Mouse (Mus musculus) macrophage (primary cell): ENCODE data around the gene Syne1. TPM values are rescaled to one million over a fixed set of nuclear protein-coding genes. Genes with fewer than 3 reads are reported as not detected.

ENCODE experiments used
- H3K27ac ChIP-seq: fragments of 350-480 bp; formaldehyde crosslinking; 2 replicates; pipeline ENCODE4 v1.9.0; 2021
- H3K36me3 ChIP-seq: fragments of 350-480 bp; formaldehyde crosslinking; 2 replicates; pipeline ENCODE4 v1.9.0; 2021; ENCODE audit errors: inconsistent target
- H3K4me3 ChIP-seq: fragments of 350-480 bp; formaldehyde crosslinking; 2 replicates; pipeline ENCODE4 v1.9.0; 2021; ENCODE audit errors: inconsistent target
- H3K79me2 ChIP-seq: fragments of 350-480 bp; formaldehyde crosslinking; 2 replicates; pipeline ENCODE4 v1.9.0; 2021; ENCODE audit errors: inconsistent target
- WGBS: methylation state at CpG from one replicate; pipeline ENCODE4 v1.1.7; 2026; ENCODE audit warnings: inconsistent platforms; ENCODE audit not compliant: missing documents; 5-methylcytosine and 5-hydroxymethylcytosine counted together
- polyA plus RNA-seq: library from polyadenylated mRNA; stranded (reverse); fragments of 250-400 nt; gene quantifications from 3 replicates; pipeline ENCODE4 v1.2.4, GENCODE M21; 2018; ENCODE audit warnings: inconsistent platforms

The Syne1 gene
- polyA plus RNA-seq, 1 experiment from 2014 or later: 14.6 TPM

DNA sequence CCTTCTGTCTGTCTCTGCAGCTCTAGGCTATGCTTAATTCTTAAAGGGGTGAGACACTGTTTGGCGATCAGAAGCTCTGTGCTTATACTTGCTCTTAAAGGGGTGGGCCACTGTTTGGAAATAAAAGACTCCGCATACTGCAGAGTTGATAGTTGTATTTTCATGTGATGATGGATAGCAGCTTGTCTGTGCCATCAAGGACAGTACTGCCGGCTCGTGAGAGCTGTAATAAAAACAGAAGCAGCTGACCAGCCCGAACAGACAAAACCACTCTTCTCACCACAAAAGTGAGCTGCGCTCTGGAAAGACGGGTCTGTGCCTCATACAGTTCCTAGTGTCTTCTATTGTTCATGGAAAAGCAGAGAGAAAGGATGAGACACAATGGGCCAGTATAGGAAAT is 580.1 kb downstream of the Syne1 start:
- Histone ChIP-seq H3K4me3 (no peak overlapping the region), H3K36me3 (no peaks in the 10 kb centered on the region), H3K27ac (no peak overlapping the region), H3K79me2 (no peaks in the 10 kb centered on the region)
- WGBS: 54% methylated on average over 7 of the region's 7 CpGs

Other genes starting within 250 kb of the Syne1 start
- 0.14 TPM in 1 of 3 replicates, not detected in the others for gene Myct1, start 42.3 kb upstream of the Syne1 start, polyA plus RNA-seq
- not detected in 3 replicates for gene Vip, start 87.7 kb upstream of the Syne1 start, polyA plus RNA-seq